Comparison of ENCODE assay signal across 8 mouse cellular contexts in genomic region chr2:116065057-116065456, GRCm38 (mm10). TPM values are rescaled to one million over a fixed set of nuclear protein-coding genes. Genes with fewer than 3 reads are reported as not detected.
DNase-seq lines count a peak whose midpoint lies in the region; ATAC-seq and TF ChIP-seq lines count a peak whose summit lies in the region.

No protein-coding gene starts in this region.

- H3K27me3 ChIP-seq in lung, embryonic 15.5 days, result peaks cover 13% of the 10 kb centered on the region
- H3K27me3 ChIP-seq in intestine, embryonic 16.5 days (replicated peaks; ENCODE audit: control insufficient read depth, insufficient read depth, low read length), result peaks cover 12% of the 10 kb centered on the region; the same call in 1 of the 2 replicates
- H3K27me3 ChIP-seq in midbrain, embryonic 12.5 days, result peaks cover 16% of the 10 kb centered on the region; the same call in 1 of the 2 replicates

- H3K9ac ChIP-seq in lung, embryonic 15.5 days, result peak overlapping the region; percentile 75
- H3K9ac ChIP-seq in intestine, embryonic 16.5 days (ENCODE audit: low read depth, low read length), result peak overlapping the region; percentile 88
- peak overlapping the region; percentile 95 for H3K9ac ChIP-seq in midbrain, embryonic 12.5 days (replicated peaks)

- peak overlapping the region; percentile 79 for H3K4me2 ChIP-seq in lung, embryonic 15.5 days
- H3K4me2 ChIP-seq in intestine, embryonic 16.5 days (ENCODE audit: low read depth, low read length), result peak overlapping the region; percentile 75
- H3K4me2 ChIP-seq in midbrain, embryonic 12.5 days (replicated peaks), result peak overlapping the region; percentile 81

- WGBS in lung, embryonic 15.5 days, result under 1% methylated on average over 10 of the region's 10 CpGs
- under 1% methylated on average over 10 of the region's 10 CpGs for WGBS in intestine, embryonic 16.5 days
- under 1% methylated on average over 10 of the region's 10 CpGs for WGBS in midbrain, embryonic 12.5 days

- H3K27ac ChIP-seq in lung, embryonic 15.5 days, result peak overlapping the region; percentile 89
- H3K27ac ChIP-seq in embryonic fibroblast, embryonic 13.5 days (ENCODE audit: insufficient read depth, low read length), result peak overlapping the region; percentile 98
- peak overlapping the region; percentile 93 for H3K27ac ChIP-seq in intestine, embryonic 16.5 days (ENCODE audit: low read length)
- H3K27ac ChIP-seq in midbrain, embryonic 12.5 days (replicated peaks), result peak overlapping the region; percentile 93

- peaks cover 26% of the 10 kb centered on the region for H3K4me1 ChIP-seq in lung, embryonic 15.5 days
- no peaks in the 10 kb centered on the region for H3K4me1 ChIP-seq in embryonic fibroblast, embryonic 13.5 days (ENCODE audit: control insufficient read depth, insufficient read depth, low read length)
- H3K4me1 ChIP-seq in intestine, embryonic 16.5 days (ENCODE audit: control insufficient read depth, insufficient read depth, low read length), result no peaks in the 10 kb centered on the region
- H3K4me1 ChIP-seq in midbrain, embryonic 12.5 days, result peaks cover 32% of the 10 kb centered on the region

- no peaks in the 10 kb centered on the region for H3K9me3 ChIP-seq in lung, embryonic 15.5 days
- no peaks in the 10 kb centered on the region for H3K9me3 ChIP-seq in intestine, embryonic 16.5 days (ENCODE audit: control insufficient read depth, low read length)
- no peaks in the 10 kb centered on the region for H3K9me3 ChIP-seq in midbrain, embryonic 12.5 days

- no peak for TF ChIP-seq CTCF in embryonic fibroblast, embryonic 13.5 days (IDR thresholded peaks at IDR 0.05; ENCODE audit: borderline replicate concordance, insufficient read depth, low read length)

- DNase-seq in lung, postnatal 4 days, result no peak
- no peak for DNase-seq in layer of hippocampus, adult 18-20 months (ENCODE audit: low spot score in 2 of 2)
- DNase-seq in cerebellum, postnatal 25 days, result no peak

- no peak for ATAC-seq in lung, embryonic 15.5 days (ENCODE audit: borderline replicate concordance, extremely low read depth, low FRiP score, low TSS enrichment)
- no peak for ATAC-seq in intestine, embryonic 16.5 days
- no peak for ATAC-seq in midbrain, embryonic 12.5 days (ENCODE audit: low FRiP score, low read depth)
- ATAC-seq in erythroid progenitor cell, adult 5-6 weeks (replicated peaks; ENCODE audit: low FRiP score, poor library complexity, severe bottlenecking), result no peak

- peak overlapping the region; percentile 67 for H3K4me3 ChIP-seq in lung, embryonic 15.5 days
- peak overlapping the region; percentile 96 for H3K4me3 ChIP-seq in embryonic fibroblast, embryonic 13.5 days (ENCODE audit: insufficient read depth, low read length)
- H3K4me3 ChIP-seq in intestine, embryonic 16.5 days (ENCODE audit: low read length), result peak overlapping the region; percentile 69
- peak overlapping the region; percentile 63 for H3K4me3 ChIP-seq in midbrain, embryonic 12.5 days

- H3K36me3 ChIP-seq in lung, embryonic 15.5 days, result no peaks in the 10 kb centered on the region
- no peaks in the 10 kb centered on the region for H3K36me3 ChIP-seq in intestine, embryonic 16.5 days (ENCODE audit: control insufficient read depth, insufficient read depth, low read length)
- H3K36me3 ChIP-seq in midbrain, embryonic 12.5 days, result no peaks in the 10 kb centered on the region

- TF ChIP-seq POLR2A in embryonic fibroblast, embryonic 13.5 days (IDR thresholded peaks at IDR 0.05; ENCODE audit: low read depth, low read length), result no peak

RNA-seq across cellular contexts. Expression of gene Meis2, which starts 0.6 kb away (rescaled TPM):
- polyA plus RNA-seq in lung, embryonic 15.5 days (2015; fragmentation: Nextera tagmentation; extraction: Ambion mirVana), result 24.4 and 25.8 TPM in 2 replicates
- 46.7 and 65.5 TPM in 2 replicates for polyA plus RNA-seq in embryonic fibroblast, embryonic 13.5 days (2011; ENCODE audit: insufficient read length, low read depth, missing spikeins)
- polyA plus RNA-seq in intestine, embryonic 16.5 days (2015; fragmentation: Nextera tagmentation; extraction: Ambion mirVana), result 25.7 and 26.8 TPM in 2 replicates
- polyA plus RNA-seq in midbrain, embryonic 12.5 days (2016; fragmentation: Nextera tagmentation; extraction: Ambion mirVana), result 76.1 and 92.1 TPM in 2 replicates
- total RNA-seq in layer of hippocampus, adult 18-20 months (2021), result 10 to 100 TPM; 40.7 to 41.2 TPM
- total RNA-seq in erythroid progenitor cell, adult 5-6 weeks (2015; ENCODE audit: low replicate concordance), result not detected in 2 replicates
- not detected in 2 replicates for total RNA-seq in erythroid progenitor cell, adult 5-6 weeks (2017; ENCODE audit: low replicate concordance)
